Mouse (Mus musculus): ENCODE measurements around the gene Olfr805. TPM values are rescaled to one million over a fixed set of nuclear protein-coding genes. Genes with fewer than 3 reads are reported as not detected.

The Olfr805 gene
- polyA plus RNA-seq (2012; rRNA removed) = not detected in 2 replicates

GRCm38 (mm10) chr10:129729275-129729674 lies at the start of gene Olfr805:
Gene Olfr805, minus strand, starts transcription at chr10:129729375.

GRCm38 (mm10) chr10:129774338-129774737 lies 45.2 kb upstream of the Olfr805 start, which contains the start of gene Olfr809:
Gene Olfr809, plus strand, starts transcription at chr10:129774638.

GRCm38 (mm10) chr10:129765182-129765581 lies 36.0 kb upstream of the Olfr805 start, which contains the start of gene Olfr808:
Gene Olfr808, plus strand, starts transcription at chr10:129765482.

GRCm38 (mm10) chr10:129757693-129758092 lies 28.5 kb upstream of the Olfr805 start, which contains the start of gene Olfr807:
Gene Olfr807, minus strand, starts transcription at chr10:129757793.

GRCm38 (mm10) chr10:129741821-129742220 lies 12.6 kb upstream of the Olfr805 start, which contains the start of gene Olfr806:
Gene Olfr806, minus strand, starts transcription at chr10:129741921.

GRCm38 (mm10) chr10:129702910-129703309 lies 26.3 kb downstream of the Olfr805 start, which contains the start of gene Olfr804:
Gene Olfr804, plus strand, starts transcription at chr10:129703210.

GRCm38 (mm10) chr10:129694186-129694585 lies 35.0 kb downstream of the Olfr805 start, which contains the start of gene Olfr803:
Gene Olfr803, minus strand, starts transcription at chr10:129694286.

GRCm38 (mm10) chr10:129688069-129688468 lies 41.1 kb downstream of the Olfr805 start, which contains the start of gene Olfr802:
Gene Olfr802, minus strand, starts transcription at chr10:129688169.

GRCm38 (mm10) chr10:129673765-129674164 lies 55.4 kb downstream of the Olfr805 start, which contains the start of gene Olfr801:
Gene Olfr801, minus strand, starts transcription at chr10:129673865.

Other genes starting within 250 kb of the Olfr805 start
- not detected in 2 replicates for gene Olfr789, start 244.6 kb downstream of the Olfr805 start, polyA plus RNA-seq (2012; rRNA removed)
- gene Olfr790, start 230.9 kb downstream of the Olfr805 start, polyA plus RNA-seq (2012; rRNA removed) = not detected in 2 replicates
- not detected in 2 replicates for gene Olfr791, start 207.6 kb downstream of the Olfr805 start, polyA plus RNA-seq (2012; rRNA removed)
- not detected in 2 replicates for gene Olfr792, start 190.2 kb downstream of the Olfr805 start, polyA plus RNA-seq (2012; rRNA removed)
- gene Olfr794, start 161.7 kb downstream of the Olfr805 start, polyA plus RNA-seq (2012; rRNA removed) = not detected in 2 replicates
- gene Olfr796, start 116.8 kb downstream of the Olfr805 start, polyA plus RNA-seq (2012; rRNA removed) = not detected in 2 replicates
- gene Olfr798, start 101.4 kb downstream of the Olfr805 start, polyA plus RNA-seq (2012; rRNA removed) = not detected in 2 replicates
- gene Olfr799, start 91.9 kb downstream of the Olfr805 start, polyA plus RNA-seq (2012; rRNA removed) = not detected in 2 replicates
- not detected in 2 replicates for gene Olfr800, start 71.7 kb downstream of the Olfr805 start, polyA plus RNA-seq (2012; rRNA removed)
- not detected in 2 replicates for gene Olfr801, start 55.5 kb downstream of the Olfr805 start, polyA plus RNA-seq (2012; rRNA removed)
- gene Olfr802, start 41.2 kb downstream of the Olfr805 start, polyA plus RNA-seq (2012; rRNA removed) = not detected in 2 replicates
- not detected in 2 replicates for gene Olfr803, start 35.1 kb downstream of the Olfr805 start, polyA plus RNA-seq (2012; rRNA removed)
- gene Olfr804, start 26.2 kb downstream of the Olfr805 start, polyA plus RNA-seq (2012; rRNA removed) = not detected in 2 replicates
- gene Olfr806, start 12.5 kb upstream of the Olfr805 start, polyA plus RNA-seq (2012; rRNA removed) = not detected in 2 replicates
- gene Olfr807, start 28.4 kb upstream of the Olfr805 start, polyA plus RNA-seq (2012; rRNA removed) = not detected in 2 replicates
- not detected in 2 replicates for gene Olfr808, start 36.1 kb upstream of the Olfr805 start, polyA plus RNA-seq (2012; rRNA removed)
- gene Olfr809, start 45.3 kb upstream of the Olfr805 start, polyA plus RNA-seq (2012; rRNA removed) = not detected in 2 replicates
- gene Olfr810, start 65.5 kb upstream of the Olfr805 start, polyA plus RNA-seq (2012; rRNA removed) = not detected in 2 replicates
- gene Olfr811, start 75.0 kb upstream of the Olfr805 start, polyA plus RNA-seq (2012; rRNA removed) = not detected in 2 replicates
- not detected in 2 replicates for gene Olfr812, start 116.7 kb upstream of the Olfr805 start, polyA plus RNA-seq (2012; rRNA removed)
- not detected in 2 replicates for gene Olfr813, start 126.0 kb upstream of the Olfr805 start, polyA plus RNA-seq (2012; rRNA removed)
- not detected in 2 replicates for gene Olfr814, start 150.5 kb upstream of the Olfr805 start, polyA plus RNA-seq (2012; rRNA removed)
- gene Olfr815, start 176.5 kb upstream of the Olfr805 start, polyA plus RNA-seq (2012; rRNA removed) = not detected in 2 replicates
- not detected in 2 replicates for gene Olfr816, start 186.2 kb upstream of the Olfr805 start, polyA plus RNA-seq (2012; rRNA removed)
- not detected in 2 replicates for gene Olfr818, start 219.7 kb upstream of the Olfr805 start, polyA plus RNA-seq (2012; rRNA removed)
- not detected in 2 replicates for gene Olfr819, start 237.9 kb upstream of the Olfr805 start, polyA plus RNA-seq (2012; rRNA removed)
- gene Olfr247, start 246.8 kb upstream of the Olfr805 start, polyA plus RNA-seq (2012; rRNA removed) = not detected in 2 replicates

Data from central nervous system, embryonic 11.5 days (tissue).